Mouse (Mus musculus) liver, embryonic 13.5 days (tissue): ENCODE data around the gene Brd3. TPM values are rescaled to one million over a fixed set of nuclear protein-coding genes. Genes with fewer than 3 reads are reported as not detected.

ENCODE experiments used
- microRNA-seq: library from miRNA; unstranded; fragments of <30 nt; microRNA quantifications from one replicate; pipeline ENCODE4, GENCODE M21; 2016
- polyA plus RNA-seq: library from polyadenylated mRNA; unstranded; fragments of >200 nt; fragmentation: Nextera tagmentation; extraction: Ambion mirVana; gene quantifications from 2 replicates; pipeline ENCODE4 v1.2.1, GENCODE M21; 2015

The Brd3 gene
- polyA plus RNA-seq, 1 experiment from 2014 or later = 25.0 TPM

Small RNA genes lying within 50 kb of the gene (microRNA-seq; reads per million reads assigned to microRNA genes)
- gene Gm24049 (not detected), gene Mir7578 (not detected)

Other genes with a start within 250 kb of the Brd3 start
- gene Vav2, start 80.6 kb downstream of the Brd3 start, polyA plus RNA-seq = 3.2 and 4.2 TPM in 2 replicates
- 0.48 and 0.60 TPM in 2 replicates for gene Brd3os, start 65.3 kb downstream of the Brd3 start, polyA plus RNA-seq
- gene Wdr5, start 7.5 kb upstream of the Brd3 start, polyA plus RNA-seq = 32.1 and 35.9 TPM in 2 replicates
- 3.5 and 3.7 TPM in 2 replicates for gene Rxra, start 168.8 kb upstream of the Brd3 start, polyA plus RNA-seq